9 mouse cellular contexts compared by ENCODE assay signal in genomic region chr10:80105460-80105859, GRCm38 (mm10). TPM values are rescaled to one million over a fixed set of nuclear protein-coding genes. Genes with fewer than 3 reads are reported as not detected.
A peak's percentile ranks its signal among the peaks of the same experiment; 100 is the strongest.
DNase-seq lines count a peak whose midpoint lies in the region; ATAC-seq lines count a peak whose summit lies in the region.
"Had no signal": no experiment of that assay in that cellular context is flagged by ENCODE, and none has a peak within 500 bp of the region (broad histone marks: within the 10 kb centered on the region; RNA-seq: fewer than 3 reads in every experiment).

Gene Sbno2, minus strand, starts transcription at chr10:80105571.

- peaks cover 26% of the 10 kb centered on the region for H3K4me1 ChIP-seq in forebrain, embryonic 10.5 days
- H3K4me1 ChIP-seq in forebrain, embryonic 14.5 days (ENCODE audit: control insufficient read depth, insufficient read depth, low read length): peaks cover 10% of the 10 kb centered on the region
- peaks cover 22% of the 10 kb centered on the region for H3K4me1 ChIP-seq in embryonic facial prominence, embryonic 15.5 days
- H3K4me1 ChIP-seq in megakaryocyte, embryonic 14.5 days: peaks cover 76% of the 10 kb centered on the region

- no peak within 1 kb of the TSS for H3K4me2 ChIP-seq in forebrain, embryonic 14.5 days (ENCODE audit: low read length)
- peak within 1 kb of the TSS; percentile 21 for H3K4me2 ChIP-seq in embryonic facial prominence, embryonic 15.5 days (replicated peaks)

- H3K9ac ChIP-seq in forebrain, embryonic 14.5 days (ENCODE audit: low read length): no peak within 1 kb of the TSS
- H3K9ac ChIP-seq in embryonic facial prominence, embryonic 15.5 days: 0 out of 2 replicates have a peak within 1 kb of the TSS, but pooled peaks have one; percentile 12

- H3K36me3 ChIP-seq in forebrain, embryonic 10.5 days (replicated peaks): no peaks in the 10 kb centered on the region
- H3K36me3 ChIP-seq in forebrain, embryonic 14.5 days (ENCODE audit: control insufficient read depth, insufficient read depth, low read length): no peaks in the 10 kb centered on the region
- no peaks in the 10 kb centered on the region for H3K36me3 ChIP-seq in embryonic facial prominence, embryonic 15.5 days
- peaks cover 6% of the 10 kb centered on the region for H3K36me3 ChIP-seq in megakaryocyte, embryonic 14.5 days (replicated peaks; ENCODE audit: low read length)

- no peak within 1 kb of the TSS for H3K4me3 ChIP-seq in forebrain, embryonic 10.5 days
- no peak within 1 kb of the TSS for H3K4me3 ChIP-seq in forebrain, embryonic 14.5 days (ENCODE audit: low read depth, low read length)
- peak within 1 kb of the TSS; percentile 17 for H3K4me3 ChIP-seq in embryonic facial prominence, embryonic 15.5 days (replicated peaks)
- H3K4me3 ChIP-seq in megakaryocyte, embryonic 14.5 days (replicated peaks): peak within 1 kb of the TSS; percentile 80

- H3K27me3 ChIP-seq in forebrain, embryonic 10.5 days (ENCODE audit: poor library complexity, severe bottlenecking): no peaks in the 10 kb centered on the region
- no peaks in the 10 kb centered on the region for H3K27me3 ChIP-seq in forebrain, embryonic 14.5 days (replicated peaks; ENCODE audit: control insufficient read depth, insufficient read depth, low read length)
- no peaks in the 10 kb centered on the region for H3K27me3 ChIP-seq in embryonic facial prominence, embryonic 15.5 days
- H3K27me3 ChIP-seq in megakaryocyte, embryonic 14.5 days (replicated peaks): no peaks in the 10 kb centered on the region

- 74% methylated on average over 5 of the region's 5 CpGs for WGBS in forebrain, embryonic 10.5 days
- WGBS in forebrain, embryonic 14.5 days: 66% methylated on average over 5 of the region's 5 CpGs
- WGBS in embryonic facial prominence, embryonic 15.5 days: 52% methylated on average over 5 of the region's 5 CpGs

- H3K9me3 ChIP-seq in forebrain, embryonic 10.5 days: no peaks in the 10 kb centered on the region
- H3K9me3 ChIP-seq in forebrain, embryonic 14.5 days (replicated peaks; ENCODE audit: control insufficient read depth, low read length): no peaks in the 10 kb centered on the region
- no peaks in the 10 kb centered on the region for H3K9me3 ChIP-seq in embryonic facial prominence, embryonic 15.5 days (replicated peaks)
- H3K9me3 ChIP-seq in megakaryocyte, embryonic 14.5 days: no peaks in the 10 kb centered on the region

- no peak for DNase-seq in forebrain, embryonic 10.5 days (ENCODE audit: extremely low spot score, low spot score)
- DNase-seq in forebrain, embryonic 14.5 days (ENCODE audit: low spot score): no peak
- peak; percentile 46 to 57 for DNase-seq in B cell, adult 2 months
- no peak for DNase-seq in layer of hippocampus, adult 8-10 months (ENCODE audit: low spot score in 2 of 2)
- no peak for DNase-seq in right cerebral cortex, adult 2 months (ENCODE audit: low spot score in 2 of 2)
- DNase-seq in kidney, adult 18-20 months: no peak

- ATAC-seq in forebrain, embryonic 14.5 days: no peak
- no peak for ATAC-seq in embryonic facial prominence, embryonic 15.5 days (ENCODE audit: insufficient number of reproducible peaks, low FRiP score, low TSS enrichment, low read depth)

- H3K27ac ChIP-seq in forebrain, embryonic 10.5 days: no peak within 1 kb of the TSS; the same call in 1 of the 2 replicates
- no peak within 1 kb of the TSS for H3K27ac ChIP-seq in forebrain, embryonic 14.5 days (ENCODE audit: low read depth, low read length)
- H3K27ac ChIP-seq in embryonic facial prominence, embryonic 15.5 days (replicated peaks): peak within 1 kb of the TSS; percentile 74
- H3K27ac ChIP-seq: kidney, postnatal 0 days had no signal

RNA-seq across cellular contexts. Expression of gene Sbno2, which starts in this region (rescaled TPM):
- polyA plus RNA-seq in forebrain, embryonic 10.5 days (2016; fragmentation: Nextera tagmentation; extraction: Ambion mirVana): 14.7 and 15.6 TPM in 2 replicates
- polyA plus RNA-seq in forebrain, embryonic 14.5 days (2014; fragmentation: Nextera tagmentation; extraction: Ambion mirVana): 8.1 and 11.1 TPM in 2 replicates
- 19.4 and 19.8 TPM in 2 replicates for polyA plus RNA-seq in embryonic facial prominence, embryonic 15.5 days (2015; fragmentation: Nextera tagmentation; extraction: Ambion mirVana)
- 10 to 100 TPM; 19.9 to 52.8 (median 29.8) TPM for total RNA-seq in layer of hippocampus, adult 8-10 months (2022)
- 151 and 347 TPM in 2 replicates for polyA plus RNA-seq in megakaryocyte, embryonic 14.5 days (2012; ENCODE audit: insufficient read depth, low replicate concordance)

Comparison
In these comparisons a context has a peak if more than half of its experiments do, and no peak if none do; other contexts are left out.
1. DNase-seq: peak in B cell, adult 2 months (2 of 2); none in forebrain, embryonic 10.5 days (single experiment), forebrain, embryonic 14.5 days (single experiment), layer of hippocampus, adult 8-10 months (0 of 2), right cerebral cortex, adult 2 months (0 of 2) and kidney, adult 18-20 months (single experiment).
2. H3K4me3 ChIP-seq: peak in embryonic facial prominence, embryonic 15.5 days (single experiment) and megakaryocyte, embryonic 14.5 days (single experiment); none in forebrain, embryonic 10.5 days (single experiment) and forebrain, embryonic 14.5 days (single experiment).